In the genomic region with DNA sequence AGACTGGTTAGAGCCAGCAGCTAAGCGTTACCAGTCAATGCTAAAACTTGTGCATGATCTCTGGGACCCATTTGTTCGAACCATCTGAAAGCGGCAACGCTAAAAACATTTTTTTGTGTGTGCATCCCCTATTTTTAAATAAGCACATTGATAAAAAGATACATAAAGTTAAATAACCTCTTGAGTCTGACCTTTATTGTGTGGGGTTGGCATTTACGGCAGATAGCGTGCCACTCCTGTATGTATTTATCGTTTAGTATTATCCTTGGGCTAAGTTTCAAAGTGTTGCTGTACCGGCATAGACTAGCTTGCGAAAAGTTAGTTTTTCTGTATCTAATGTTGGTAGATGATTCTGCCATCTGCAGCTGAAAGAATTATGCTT, we compare ENCODE assay signal across 8 mouse cellular contexts. TPM values are rescaled to one million over a fixed set of nuclear protein-coding genes. Genes with fewer than 3 reads are reported as not detected.
DNase-seq lines count a peak whose midpoint lies in the region; ATAC-seq and TF ChIP-seq lines count a peak whose summit lies in the region.

No protein-coding gene starts in this region.

- TF ChIP-seq CTCF in cerebellum, adult 2 months (IDR thresholded peaks at IDR 0.05; ENCODE audit: borderline replicate concordance, insufficient read depth, low read depth, low read length): no peak

- no peaks in the 10 kb centered on the region for H3K9me3 ChIP-seq in neural tube, embryonic 11.5 days (ENCODE audit: control insufficient read depth, low read length)
- no peaks in the 10 kb centered on the region for H3K9me3 ChIP-seq in limb, embryonic 13.5 days
- no peaks in the 10 kb centered on the region for H3K9me3 ChIP-seq in stomach, embryonic 15.5 days

- WGBS in cerebellum, adult 2 months: 11% methylated on average over 9 of the region's 9 CpGs
- WGBS in neural tube, embryonic 11.5 days: 16% methylated on average over 9 of the region's 9 CpGs
- WGBS in limb, embryonic 13.5 days: 14% methylated on average over 9 of the region's 9 CpGs
- 19% methylated on average over 9 of the region's 9 CpGs for WGBS in stomach, embryonic 15.5 days

- no peaks in the 10 kb centered on the region for H3K27me3 ChIP-seq in cerebellum, adult 2 months (ENCODE audit: control insufficient read depth, insufficient read depth, low read length)
- no peaks in the 10 kb centered on the region for H3K27me3 ChIP-seq in neural tube, embryonic 11.5 days (ENCODE audit: control insufficient read depth, insufficient read depth, low read length)
- H3K27me3 ChIP-seq in limb, embryonic 13.5 days: no peaks in the 10 kb centered on the region
- no peaks in the 10 kb centered on the region for H3K27me3 ChIP-seq in stomach, embryonic 15.5 days (replicated peaks)

- no peak for TF ChIP-seq POLR2A in cerebellum, adult 2 months (IDR thresholded peaks at IDR 0.05; ENCODE audit: borderline replicate concordance, insufficient read depth, low read length)

- ATAC-seq in neural tube, embryonic 11.5 days (ENCODE audit: insufficient read depth, low FRiP score, low TSS enrichment): no peak
- no peak for ATAC-seq in limb, embryonic 13.5 days (ENCODE audit: low FRiP score, low read depth)
- ATAC-seq in stomach, embryonic 15.5 days (ENCODE audit: insufficient read depth, low FRiP score, low read depth): no peak

- H3K27ac ChIP-seq in cerebellum, adult 2 months (ENCODE audit: insufficient read depth, low read length): no peak overlapping the region
- H3K27ac ChIP-seq in neural tube, embryonic 11.5 days (ENCODE audit: low read depth, low read length): no peak overlapping the region
- H3K27ac ChIP-seq in limb, embryonic 13.5 days: no peak overlapping the region
- no peak overlapping the region for H3K27ac ChIP-seq in stomach, embryonic 15.5 days

- DNase-seq in cerebellum, adult 2 months: no peak
- no peak for DNase-seq in cerebellum, adult 8-10 months
- DNase-seq in neural tube, embryonic 11.5 days (ENCODE audit: low spot score): no peak
- no peak for DNase-seq in neural tube, embryonic 10.5 days (ENCODE audit: extremely low spot score, low spot score)
- DNase-seq in left cerebral cortex, postnatal 4 days: no peak
- DNase-seq in urinary bladder, postnatal 10 days (ENCODE audit: low spot score): no peak

- no peaks in the 10 kb centered on the region for H3K36me3 ChIP-seq in neural tube, embryonic 11.5 days (ENCODE audit: control insufficient read depth, insufficient read depth, low read length)
- no peaks in the 10 kb centered on the region for H3K36me3 ChIP-seq in limb, embryonic 13.5 days
- H3K36me3 ChIP-seq in stomach, embryonic 15.5 days: no peaks in the 10 kb centered on the region

- H3K4me3 ChIP-seq in cerebellum, adult 2 months (replicated peaks; ENCODE audit: insufficient read depth, low read depth, low read length): peak overlapping the region; percentile 68
- H3K4me3 ChIP-seq in neural tube, embryonic 11.5 days (ENCODE audit: low read depth, low read length): peak overlapping the region; percentile 82
- peak overlapping the region; percentile 80 for H3K4me3 ChIP-seq in limb, embryonic 13.5 days
- H3K4me3 ChIP-seq in stomach, embryonic 15.5 days (replicated peaks): peak overlapping the region; percentile 80

- intact Hi-C loops in left cerebral cortex, postnatal 4 days (cut with DNase I): loop anchor here (10.0 kb wide), 1 partner anchor 101 kb away; no protein-coding TSS in a partner anchor

- H3K4me2 ChIP-seq in neural tube, embryonic 11.5 days (ENCODE audit: low read depth): peak overlapping the region; percentile 74
- H3K4me2 ChIP-seq in limb, embryonic 13.5 days (replicated peaks): peak overlapping the region; percentile 83
- peak overlapping the region; percentile 80 for H3K4me2 ChIP-seq in stomach, embryonic 15.5 days

- H3K4me1 ChIP-seq in cerebellum, adult 2 months (ENCODE audit: control insufficient read depth, insufficient read depth, low read length): peaks cover 5% of the 10 kb centered on the region; the same call in 1 of the 2 replicates
- no peaks in the 10 kb centered on the region for H3K4me1 ChIP-seq in neural tube, embryonic 11.5 days (ENCODE audit: control insufficient read depth, insufficient read depth, low read length)
- H3K4me1 ChIP-seq in limb, embryonic 13.5 days: peaks cover 31% of the 10 kb centered on the region
- peaks cover 10% of the 10 kb centered on the region; the same call in 1 of the 2 replicates for H3K4me1 ChIP-seq in stomach, embryonic 15.5 days

- H3K9ac ChIP-seq in neural tube, embryonic 11.5 days (ENCODE audit: low read length): peak overlapping the region; percentile 84
- H3K9ac ChIP-seq in limb, embryonic 13.5 days: peak overlapping the region; percentile 82
- H3K9ac ChIP-seq in stomach, embryonic 15.5 days: peak overlapping the region; percentile 3; the same call in 1 of the 2 replicates

RNA-seq across cellular contexts. Expression of a gene that starts 1.1 kb away (rescaled TPM):
- 40.7 and 42.7 TPM in 2 replicates for polyA plus RNA-seq in cerebellum, adult 2 months (2012; rRNA removed)
- 20.4 and 22.5 TPM in 2 replicates for polyA plus RNA-seq in neural tube, embryonic 11.5 days (2014; fragmentation: Nextera tagmentation; extraction: Ambion mirVana)
- polyA plus RNA-seq in limb, embryonic 13.5 days (2015; fragmentation: Nextera tagmentation; extraction: Ambion mirVana): 11.0 and 11.4 TPM in 2 replicates
- 15.8 and 17.3 TPM in 2 replicates for polyA plus RNA-seq in stomach, embryonic 15.5 days (2015; fragmentation: Nextera tagmentation; extraction: Ambion mirVana)
- 10 to 100 TPM; 23.4 to 26.0 TPM for total RNA-seq in left cerebral cortex, postnatal 4 days (2021)

Comparison
In these comparisons a context has a peak if more than half of its experiments do, and no peak if none do; other contexts are left out.
1. H3K9ac ChIP-seq: peak in every context shown above with its lines; median percentile 84 in neural tube, embryonic 11.5 days; 82 in limb, embryonic 13.5 days; 3 in stomach, embryonic 15.5 days.